Mouse (Mus musculus) small intestine, adult 2 months (tissue): ENCODE measurements around the gene Trim46. TPM values are rescaled to one million over a fixed set of nuclear protein-coding genes. Genes with fewer than 3 reads are reported as not detected.

Source experiments
- H3K27ac ChIP-seq: fragments of 200-500 bp; 2 replicates; pipeline ENCODE4 v1.5.1; 2012; ENCODE audit warnings: low read depth, low read length, control low read depth, inconsistent platforms; ENCODE audit not compliant: insufficient read depth
- H3K27me3 ChIP-seq: fragments of 200-500 bp; 2 replicates; pipeline ENCODE4 v1.6.1; 2012; ENCODE audit warnings: mild to moderate bottlenecking, moderate library complexity, low read length, inconsistent platforms; ENCODE audit not compliant: control insufficient read depth, insufficient read depth
- H3K36me3 ChIP-seq: fragments of 200-500 bp; 2 replicates; pipeline ENCODE4 v1.6.1; 2012; ENCODE audit warnings: mild to moderate bottlenecking, low read length, control low read depth, inconsistent platforms; ENCODE audit not compliant: control insufficient read depth, insufficient read depth
- H3K4me1 ChIP-seq: fragments of 200-500 bp; 2 replicates; pipeline ENCODE4 v1.6.1; 2012; ENCODE audit warnings: low read length, inconsistent platforms, mixed read lengths; ENCODE audit not compliant: control insufficient read depth, insufficient read depth, insufficient read length
- H3K4me3 ChIP-seq: fragments of 200-500 bp; 2 replicates; pipeline ENCODE4 v1.5.1; 2012; ENCODE audit warnings: low read depth, mild to moderate bottlenecking, control low read depth, inconsistent platforms, low read length, moderate library complexity
- CTCF ChIP-seq: fragments of 200-500 bp; IDR thresholded peaks from 2 replicates; pipeline ENCODE4 v1.5.1; 2012; ENCODE audit warnings: low read depth, mild to moderate bottlenecking, control low read depth, inconsistent platforms, low read length, moderate library complexity, mixed read lengths; ENCODE audit not compliant: insufficient replicate concordance, insufficient read length; ENCODE audit errors: extremely low read depth
- POLR2A ChIP-seq: fragments of 200-500 bp; IDR thresholded peaks from 2 replicates; pipeline ENCODE4 v1.6.1; 2012; ENCODE audit warnings: low read depth, mild to moderate bottlenecking, control low read depth, inconsistent platforms, low read length, moderate library complexity
- WGBS: fragments of 180-500 bp; shearing (Covaris S2); methylation state at CpG from one replicate; pipeline ENCODE4 v1.1.7; 2018; 5-methylcytosine and 5-hydroxymethylcytosine counted together
- polyA plus RNA-seq: library from polyadenylated mRNA; depleted of rRNA; stranded (reverse); fragments of >200 nt; gene quantifications from 2 replicates; pipeline ENCODE4 v1.2.3, GENCODE M21; 2012

Trim46 gene
- polyA plus RNA-seq, 1 experiment = 4.3 TPM

- no peak overlapping the region for H3K27ac ChIP-seq
- H3K4me1 ChIP-seq = peaks cover 22% of the 10 kb centered on the region
- no peak overlapping the region for H3K4me3 ChIP-seq
- 22% methylated on average over 6 of the region's 6 CpGs for WGBS
- H3K27me3 ChIP-seq = peaks cover 15% of the 10 kb centered on the region; the same call in 1 of the 2 replicates
- no peaks in the 10 kb centered on the region for H3K36me3 ChIP-seq
- no peak for TF ChIP-seq POLR2A
- TF ChIP-seq CTCF = no peak
These were observed 13.5 kb downstream of the Trim46 start for GRCm38 (mm10) chr3:89232614-89233013.

- Histone ChIP-seq H3K27ac (no peak overlapping the region), H3K4me1 (peaks cover 24% of the 10 kb centered on the region), H3K36me3 (no peaks in the 10 kb centered on the region), H3K27me3 (peaks cover 18% of the 10 kb centered on the region), H3K4me3 (no peak overlapping the region)
- 64% methylated on average over 16 of the region's 16 CpGs for WGBS
- TF ChIP-seq CTCF = no peak
- TF ChIP-seq POLR2A = no peak
These were observed 14.3 kb downstream of the Trim46 start for GRCm38 (mm10) chr3:89231772-89232275.

- Histone ChIP-seq H3K4me1 (peaks cover 24% of the 10 kb centered on the region), H3K36me3 (no peaks in the 10 kb centered on the region), H3K4me3 (no peak overlapping the region), H3K27ac (no peak overlapping the region), H3K27me3 (peaks cover 16% of the 10 kb centered on the region)
- 37% methylated on average over 7 of the region's 7 CpGs for WGBS
- TF ChIP-seq CTCF (no peak), POLR2A (no peak)
These were observed 14.8 kb downstream of the Trim46 start for GRCm38 (mm10) chr3:89231345-89231744.

- Histone ChIP-seq H3K36me3 (no peaks in the 10 kb centered on the region), H3K27ac (no peak overlapping the region), H3K27me3 (peaks cover 17% of the 10 kb centered on the region), H3K4me3 (no peak overlapping the region), H3K4me1 (peaks cover 24% of the 10 kb centered on the region)
- WGBS = 91% methylated on average over 2 of the region's 2 CpGs
- TF ChIP-seq CTCF (no peak), POLR2A (no peak)
These were observed 15.5 kb downstream of the Trim46 start for GRCm38 (mm10) chr3:89230561-89230960.

GRCm38 (mm10) chr3:89229276-89229675, 16.8 kb downstream of the Trim46 start:
- 74% methylated on average over 4 of the region's 4 CpGs for WGBS
- Histone ChIP-seq H3K4me3 (no peak overlapping the region), H3K4me1 (peaks cover 20% of the 10 kb centered on the region), H3K27me3 (peaks cover 21% of the 10 kb centered on the region), H3K36me3 (no peaks in the 10 kb centered on the region), H3K27ac (no peak overlapping the region)
- TF ChIP-seq POLR2A (no peak), CTCF (no peak)

- peaks cover 21% of the 10 kb centered on the region for H3K27me3 ChIP-seq
- peaks cover 16% of the 10 kb centered on the region for H3K4me1 ChIP-seq
- H3K36me3 ChIP-seq = no peaks in the 10 kb centered on the region
- TF ChIP-seq CTCF (no peak), POLR2A (no peak)
- peak within 1 kb of the TSS; percentile 31 for H3K27ac ChIP-seq
- H3K4me3 ChIP-seq = peak within 1 kb of the TSS; percentile 63
- 40% methylated on average over 10 of the region's 10 CpGs for WGBS
These were observed 17.3 kb downstream of the Trim46 start, which contains the start of gene Muc1 for GRCm38 (mm10) chr3:89228836-89229235. Gene Muc1 (plus strand): TSS chr3:89229057.

- peaks cover 21% of the 10 kb centered on the region for H3K27me3 ChIP-seq
- peaks cover 10% of the 10 kb centered on the region for H3K4me1 ChIP-seq
- TF ChIP-seq CTCF = peak; percentile 97
- TF ChIP-seq POLR2A = no peak
- H3K36me3 ChIP-seq = no peaks in the 10 kb centered on the region
- WGBS = 1% methylated on average over 20 of the region's 20 CpGs
- peak overlapping the region; percentile 31 for H3K27ac ChIP-seq
- H3K4me3 ChIP-seq = peak overlapping the region; percentile 63
These were observed 17.9 kb downstream of the Trim46 start for GRCm38 (mm10) chr3:89228180-89228549.
